Mouse (Mus musculus) neural tube, embryonic 12.5 days (tissue): ENCODE results near the gene Arhgef18. TPM values are rescaled to one million over a fixed set of nuclear protein-coding genes. Genes with fewer than 3 reads are reported as not detected.

Experiments used
- ATAC-seq: fragments of 200-750 bp; cut with Nextera tagmentation; 2 replicates; pipeline ENCODE4 v1.8.0; 2017; ENCODE audit warnings: low read depth, mild to moderate bottlenecking, moderate TSS enrichment, moderate library complexity; ENCODE audit not compliant: low FRiP score
- H3K27ac ChIP-seq: fragments of 300-500 bp; sonication (generic); 2 replicates; pipeline ENCODE4 v1.5.1; 2016
- H3K27me3 ChIP-seq: fragments of 300-500 bp; sonication (generic); replicated peaks from 2 replicates; pipeline ENCODE4 v1.6.1; 2016; ENCODE audit warnings: mild to moderate bottlenecking
- H3K36me3 ChIP-seq: fragments of 300-500 bp; sonication (generic); 2 replicates; pipeline ENCODE4 v1.6.1; 2016; ENCODE audit warnings: mild to moderate bottlenecking
- H3K4me1 ChIP-seq: fragments of 300-500 bp; sonication (generic); 2 replicates; pipeline ENCODE4 v1.6.1; 2016
- H3K4me2 ChIP-seq: fragments of 300-500 bp; sonication (generic); replicated peaks from 2 replicates; pipeline ENCODE4 v1.6.1; 2016; ENCODE audit warnings: mild to moderate bottlenecking
- H3K4me3 ChIP-seq: fragments of 300-500 bp; sonication (generic); 2 replicates; pipeline ENCODE4 v1.5.1; 2016
- H3K9ac ChIP-seq: fragments of 300-500 bp; sonication (generic); 2 replicates; pipeline ENCODE4 v1.6.1; 2016; ENCODE audit warnings: mild to moderate bottlenecking
- H3K9me3 ChIP-seq: fragments of 300-500 bp; sonication (generic); 2 replicates; pipeline ENCODE4 v1.6.1; 2016; ENCODE audit warnings: mild to moderate bottlenecking
- WGBS: fragments of 180-500 bp; shearing (Covaris S2); methylation state at CpG from one replicate; pipeline ENCODE4 v1.1.7; 2016; 5-methylcytosine and 5-hydroxymethylcytosine counted together
- polyA plus RNA-seq: library from polyadenylated mRNA; unstranded; fragments of >200 nt; fragmentation: Nextera tagmentation; extraction: Ambion mirVana; gene quantifications from 2 replicates; pipeline ENCODE4 v1.2.1, GENCODE M21; 2016

Gene Arhgef18
- polyA plus RNA-seq, 1 experiment from 2014 or later, result 12.1 TPM

GRCm38 (mm10) chr8:3426211-3426610 lies 33.4 kb downstream of the Arhgef18 start:
- no peaks in the 10 kb centered on the region for H3K9me3 ChIP-seq
- H3K9ac ChIP-seq, result no peak overlapping the region
- 88% methylated on average over 3 of the region's 3 CpGs for WGBS
- no peak overlapping the region for H3K27ac ChIP-seq
- H3K4me3 ChIP-seq, result no peak overlapping the region
- no peak overlapping the region for H3K4me2 ChIP-seq
- H3K4me1 ChIP-seq, result no peaks in the 10 kb centered on the region
- ATAC-seq, result no peak
- H3K36me3 ChIP-seq, result peaks cover 28% of the 10 kb centered on the region
- no peaks in the 10 kb centered on the region for H3K27me3 ChIP-seq

GRCm38 (mm10) chr8:3428426-3428825 lies 35.6 kb downstream of the Arhgef18 start:
- peaks cover 49% of the 10 kb centered on the region for H3K36me3 ChIP-seq
- H3K9me3 ChIP-seq, result no peaks in the 10 kb centered on the region
- H3K9ac ChIP-seq, result no peak overlapping the region
- WGBS, result 88% methylated on average over 2 of the region's 2 CpGs
- no peaks in the 10 kb centered on the region for H3K27me3 ChIP-seq
- no peak for ATAC-seq
- H3K4me2 ChIP-seq, result no peak overlapping the region
- no peak overlapping the region for H3K27ac ChIP-seq
- no peaks in the 10 kb centered on the region for H3K4me1 ChIP-seq
- no peak overlapping the region for H3K4me3 ChIP-seq

GRCm38 (mm10) chr8:3429966-3430365 lies 37.2 kb downstream of the Arhgef18 start:
- no peaks in the 10 kb centered on the region for H3K4me1 ChIP-seq
- no peaks in the 10 kb centered on the region for H3K27me3 ChIP-seq
- no peaks in the 10 kb centered on the region for H3K9me3 ChIP-seq
- no peak for ATAC-seq
- no peak overlapping the region for H3K4me2 ChIP-seq
- H3K9ac ChIP-seq, result no peak overlapping the region
- no peak overlapping the region for H3K27ac ChIP-seq
- peaks cover 58% of the 10 kb centered on the region for H3K36me3 ChIP-seq
- no peak overlapping the region for H3K4me3 ChIP-seq
- 85% methylated on average over 2 of the region's 2 CpGs for WGBS

- H3K4me1 ChIP-seq, result no peaks in the 10 kb centered on the region
- H3K36me3 ChIP-seq, result peaks cover 66% of the 10 kb centered on the region
- H3K27me3 ChIP-seq, result no peaks in the 10 kb centered on the region
- no peak overlapping the region for H3K27ac ChIP-seq
- H3K4me3 ChIP-seq, result no peak overlapping the region
- WGBS, result 92% methylated on average over 3 of the region's 3 CpGs
- H3K9me3 ChIP-seq, result no peaks in the 10 kb centered on the region
- ATAC-seq, result no peak
- no peak overlapping the region for H3K9ac ChIP-seq
- no peak overlapping the region for H3K4me2 ChIP-seq
Observed at GRCm38 (mm10) chr8:3431113-3431512, 38.3 kb downstream of the Arhgef18 start.

- Histone ChIP-seq H3K4me2 (no peak overlapping the region), H3K9ac (no peak overlapping the region), H3K27me3 (no peaks in the 10 kb centered on the region), H3K36me3 (peaks cover 86% of the 10 kb centered on the region), H3K4me3 (no peak overlapping the region), H3K27ac (no peak overlapping the region), H3K4me1 (no peaks in the 10 kb centered on the region), H3K9me3 (no peaks in the 10 kb centered on the region)
- ATAC-seq, result no peak
- 87% methylated on average over 5 of the region's 6 CpGs for WGBS
Observed at GRCm38 (mm10) chr8:3436492-3436891, 43.7 kb downstream of the Arhgef18 start.

GRCm38 (mm10) chr8:3439510-3439909 lies 46.7 kb downstream of the Arhgef18 start:
- H3K36me3 ChIP-seq, result peaks cover 73% of the 10 kb centered on the region

GRCm38 (mm10) chr8:3449226-3449625 lies 56.4 kb downstream of the Arhgef18 start:
- WGBS, result 94% methylated on average over 2 of the region's 2 CpGs
- Histone ChIP-seq H3K4me3 (no peak overlapping the region), H3K9ac (no peak overlapping the region), H3K27me3 (no peaks in the 10 kb centered on the region), H3K4me2 (no peak overlapping the region), H3K9me3 (no peaks in the 10 kb centered on the region), H3K36me3 (peaks cover 88% of the 10 kb centered on the region), H3K27ac (no peak overlapping the region), H3K4me1 (no peaks in the 10 kb centered on the region)
- no peak for ATAC-seq

More at GRCm38 (mm10) chr8:3439510-3439909, 46.7 kb downstream of the Arhgef18 start:
- 80% methylated on average over 12 of the region's 12 CpGs for WGBS
- H3K9ac ChIP-seq, result no peak overlapping the region
- no peak for ATAC-seq
- no peaks in the 10 kb centered on the region for H3K27me3 ChIP-seq
- no peak overlapping the region for H3K4me2 ChIP-seq
- H3K27ac ChIP-seq, result no peak overlapping the region
- H3K4me1 ChIP-seq, result no peaks in the 10 kb centered on the region
- no peak overlapping the region for H3K4me3 ChIP-seq
- no peaks in the 10 kb centered on the region for H3K9me3 ChIP-seq

- Histone ChIP-seq H3K36me3 (peaks cover 93% of the 10 kb centered on the region), H3K9ac (no peak overlapping the region), H3K4me3 (no peak overlapping the region), H3K4me2 (no peak overlapping the region), H3K27ac (no peak overlapping the region), H3K27me3 (no peaks in the 10 kb centered on the region), H3K4me1 (no peaks in the 10 kb centered on the region), H3K9me3 (no peaks in the 10 kb centered on the region)
- 37% methylated on average over 5 of the region's 5 CpGs for WGBS
- ATAC-seq, result peak; percentile 45; the same call in 1 of the 2 replicates
Observed at GRCm38 (mm10) chr8:3450670-3451069, 57.9 kb downstream of the Arhgef18 start.

- Histone ChIP-seq H3K9ac (no peak overlapping the region), H3K4me3 (no peak overlapping the region), H3K27me3 (no peaks in the 10 kb centered on the region), H3K4me1 (no peaks in the 10 kb centered on the region), H3K36me3 (peaks cover 98% of the 10 kb centered on the region), H3K9me3 (no peaks in the 10 kb centered on the region), H3K4me2 (no peak overlapping the region), H3K27ac (no peak overlapping the region)
- ATAC-seq, result no peak
- WGBS, result 97% methylated on average over 25 of the region's 25 CpGs
Observed at GRCm38 (mm10) chr8:3451992-3452391, 59.2 kb downstream of the Arhgef18 start.

- H3K27me3 ChIP-seq, result no peaks in the 10 kb centered on the region
- H3K27ac ChIP-seq, result no peak overlapping the region
- 88% methylated on average over 2 of the region's 2 CpGs for WGBS
- peaks cover 5% of the 10 kb centered on the region; the same call in 1 of the 2 replicates for H3K4me1 ChIP-seq
- no peak overlapping the region for H3K4me3 ChIP-seq
- H3K9ac ChIP-seq, result no peak overlapping the region
- peaks cover 3% of the 10 kb centered on the region for H3K36me3 ChIP-seq
- H3K4me2 ChIP-seq, result no peak overlapping the region
- no peaks in the 10 kb centered on the region for H3K9me3 ChIP-seq
- no peak for ATAC-seq
Observed at GRCm38 (mm10) chr8:3463248-3463647, 70.4 kb downstream of the Arhgef18 start.

- ATAC-seq, result no peak
- no peak overlapping the region for H3K4me3 ChIP-seq
- H3K27me3 ChIP-seq, result no peaks in the 10 kb centered on the region
- WGBS, result 56% methylated on average over 5 of the region's 5 CpGs
- H3K27ac ChIP-seq, result no peak overlapping the region
- H3K4me1 ChIP-seq, result peaks cover 5% of the 10 kb centered on the region; the same call in 1 of the 2 replicates
- no peaks in the 10 kb centered on the region for H3K9me3 ChIP-seq
- H3K4me2 ChIP-seq, result no peak overlapping the region
- no peaks in the 10 kb centered on the region for H3K36me3 ChIP-seq
- H3K9ac ChIP-seq, result no peak overlapping the region
Observed at GRCm38 (mm10) chr8:3464309-3464708, 71.5 kb downstream of the Arhgef18 start.

- H3K9me3 ChIP-seq, result no peaks in the 10 kb centered on the region
Observed at GRCm38 (mm10) chr8:3467006-3467885, 74.4 kb downstream of the Arhgef18 start, which contains the start of gene Pex11g. TSS of gene Pex11g (minus strand) at chr8:3467680.

More at GRCm38 (mm10) chr8:3467006-3467885, 74.4 kb downstream of the Arhgef18 start, which contains the start of gene Pex11g:
- peak; percentile 89 for ATAC-seq
- Histone ChIP-seq H3K4me2 (peak within 1 kb of the TSS; percentile 64), H3K27ac (peak within 1 kb of the TSS; percentile 60; the same call in 1 of the 2 replicates), H3K9ac (peak within 1 kb of the TSS; percentile 58), H3K4me1 (peaks cover 5% of the 10 kb centered on the region; the same call in 1 of the 2 replicates), H3K4me3 (peak within 1 kb of the TSS; percentile 38), H3K27me3 (no peaks in the 10 kb centered on the region), H3K36me3 (no peaks in the 10 kb centered on the region)
- WGBS, result 9% methylated on average over 32 of the region's 32 CpGs
